Mouse (Mus musculus): Measurements from ENCODE around the gene BB287469. TPM values are rescaled to one million over a fixed set of nuclear protein-coding genes. Genes with fewer than 3 reads are reported as not detected.

The BB287469 gene
- polyA plus RNA-seq, 1 experiment from 2014 or later = not detected

Other genes starting within 250 kb of the BB287469 start
- not detected in 2 replicates for gene Oog1, start 213.9 kb upstream of the BB287469 start, polyA plus RNA-seq (2015; fragmentation: Nextera tagmentation; extraction: Ambion mirVana)
- gene Gm4027, start 197.7 kb upstream of the BB287469 start, polyA plus RNA-seq (2015; fragmentation: Nextera tagmentation; extraction: Ambion mirVana) = not detected in 2 replicates
- not detected in 2 replicates for gene Gm16381, start 172.0 kb upstream of the BB287469 start, polyA plus RNA-seq (2015; fragmentation: Nextera tagmentation; extraction: Ambion mirVana)
- not detected in 2 replicates for gene Gm21319, start 40.8 kb upstream of the BB287469 start, polyA plus RNA-seq (2015; fragmentation: Nextera tagmentation; extraction: Ambion mirVana)
- gene Gm21936, start 21.1 kb upstream of the BB287469 start, polyA plus RNA-seq (2015; fragmentation: Nextera tagmentation; extraction: Ambion mirVana) = not detected in 2 replicates
- not detected in 2 replicates for gene Gm2001, start 25.8 kb downstream of the BB287469 start, polyA plus RNA-seq (2015; fragmentation: Nextera tagmentation; extraction: Ambion mirVana)
- not detected in 2 replicates for gene Gm2016, start 57.5 kb downstream of the BB287469 start, polyA plus RNA-seq (2015; fragmentation: Nextera tagmentation; extraction: Ambion mirVana)
- gene Gm2022, start 78.8 kb downstream of the BB287469 start, polyA plus RNA-seq (2015; fragmentation: Nextera tagmentation; extraction: Ambion mirVana) = not detected in 2 replicates
- not detected in 2 replicates for gene Gm2035, start 103.3 kb downstream of the BB287469 start, polyA plus RNA-seq (2015; fragmentation: Nextera tagmentation; extraction: Ambion mirVana)
- not detected in 2 replicates for gene Gm2042, start 137.5 kb downstream of the BB287469 start, polyA plus RNA-seq (2015; fragmentation: Nextera tagmentation; extraction: Ambion mirVana)
- gene Gm2075, start 195.3 kb downstream of the BB287469 start, polyA plus RNA-seq (2015; fragmentation: Nextera tagmentation; extraction: Ambion mirVana) = not detected in 2 replicates
- gene Gm6803, start 202.2 kb downstream of the BB287469 start, polyA plus RNA-seq (2015; fragmentation: Nextera tagmentation; extraction: Ambion mirVana) = not detected in 2 replicates
- gene Gm2056, start 210.4 kb downstream of the BB287469 start, polyA plus RNA-seq (2015; fragmentation: Nextera tagmentation; extraction: Ambion mirVana) = not detected in 2 replicates